Mouse (Mus musculus) gastrocnemius, postnatal 36 days (tissue): ENCODE measurements around the gene Dennd1b. TPM values are rescaled to one million over a fixed set of nuclear protein-coding genes. Genes with fewer than 3 reads are reported as not detected.

Source experiments
- DNase-seq, 2 experiments: peaks; one replicate each; pipeline ENCODE4 v3.0.0; 2022
- intact Hi-C: fragments of 180-260 bp; cut with DNase I; formaldehyde crosslinking; loops from one replicate; pipeline ENCODE4 v1.15.1; 2025
- total RNA-seq, 2 experiments: library from RNA; stranded (reverse); gene quantifications; 2 replicates each; pipeline ENCODE4 v1.2.3; 2021

Dennd1b gene
- total RNA-seq, 2 experiments from 2014 or later: 18.5 to 20.1 TPM

DNA sequence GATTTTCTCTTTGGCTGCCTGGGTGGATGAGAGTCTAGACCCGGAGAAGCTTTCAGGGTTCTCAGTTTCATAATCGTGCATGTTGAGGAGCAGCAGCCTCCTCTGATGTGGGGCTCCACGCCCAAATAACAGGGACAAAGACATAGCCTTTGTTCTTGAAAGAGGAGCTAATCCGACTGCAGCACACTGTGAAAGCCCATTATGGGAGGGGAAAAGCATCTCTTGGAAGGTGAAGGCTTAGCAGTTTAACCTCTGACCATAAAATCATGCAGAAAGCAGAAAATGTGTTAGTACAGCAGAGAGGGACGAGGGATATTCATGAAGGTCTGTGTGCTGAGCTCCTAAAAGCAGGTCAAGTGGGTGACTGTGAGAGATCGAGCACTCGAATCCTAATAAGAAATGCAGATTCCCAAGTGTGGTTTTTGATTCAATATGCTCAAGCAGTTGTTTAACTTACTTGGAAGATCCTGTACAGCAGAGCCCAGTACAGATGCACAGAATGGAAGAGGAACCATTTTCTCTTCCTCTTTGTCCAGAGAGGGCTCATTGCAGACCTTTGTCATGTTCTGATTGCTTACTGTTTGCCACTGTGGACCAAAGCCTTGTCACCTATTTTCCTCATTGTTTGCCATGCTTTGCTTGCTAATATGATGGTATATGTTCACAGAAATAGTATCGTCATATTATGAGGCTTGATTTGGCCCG is 37.6 kb downstream of the Dennd1b start:
- no peak for DNase-seq
- intact Hi-C loops: no loop called here

DNA sequence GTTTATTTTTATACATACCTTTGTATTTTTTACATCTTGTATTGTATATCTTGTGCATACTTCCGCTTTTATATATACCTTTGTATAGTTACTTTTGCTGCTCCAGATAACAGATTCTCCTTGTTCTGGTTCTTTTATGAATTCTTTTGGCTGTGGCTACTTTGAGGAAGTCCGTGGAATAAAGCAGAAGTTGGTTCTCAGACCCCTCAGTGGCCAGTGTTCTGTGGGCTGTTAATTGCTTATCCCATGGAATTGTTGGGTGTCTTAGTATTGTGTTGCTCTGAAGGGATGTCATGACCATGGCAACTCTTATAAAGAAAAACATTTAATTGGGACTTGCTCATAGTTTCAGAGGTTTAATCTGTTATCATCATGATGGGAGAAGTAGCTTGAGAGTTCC is 40.3 kb downstream of the Dennd1b start:
- intact Hi-C loops: no loop called here
- DNase-seq: no peak

DNA sequence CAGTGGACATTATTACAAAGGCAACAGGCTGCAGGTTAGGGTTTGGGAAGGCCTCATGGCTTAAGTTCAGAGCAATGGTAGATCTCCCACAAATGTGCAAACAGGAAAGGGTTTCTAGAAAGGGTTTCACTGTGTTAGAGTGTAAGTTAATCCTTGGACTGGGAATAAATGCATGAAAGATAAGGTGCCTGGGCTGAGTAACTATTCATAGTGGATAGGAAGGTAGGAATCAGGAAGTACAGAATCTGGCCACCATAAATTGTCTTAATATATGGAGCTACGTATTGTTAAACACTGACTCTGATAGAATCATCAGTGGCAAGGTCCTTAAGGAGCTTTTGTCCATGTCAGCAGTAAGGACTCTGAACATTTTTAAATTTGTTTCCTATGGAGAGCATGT is 42.8 kb downstream of the Dennd1b start:
- intact Hi-C loops: no loop called here
- DNase-seq: no peak

DNA sequence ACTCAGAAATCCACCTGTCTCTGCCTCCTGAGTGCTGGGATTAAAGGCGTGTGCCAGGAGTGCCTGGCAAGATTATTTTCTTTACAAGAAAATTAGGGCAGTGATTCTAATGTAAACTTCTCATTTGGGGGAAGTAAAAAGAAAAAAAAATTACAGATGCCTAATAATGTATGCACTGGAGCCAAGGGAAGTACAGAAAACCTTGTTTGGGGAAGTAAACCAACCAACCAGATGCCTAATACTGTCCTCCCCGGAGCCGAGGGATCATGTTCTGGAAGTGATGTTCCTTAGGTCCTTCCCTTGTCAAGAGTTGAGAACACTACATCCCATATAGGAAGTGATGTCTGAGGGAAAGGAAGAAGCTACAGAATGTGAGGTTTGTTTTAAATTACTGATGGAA is 44.2 kb downstream of the Dennd1b start:
- DNase-seq: no peak
- intact Hi-C loops: no loop called here

DNA sequence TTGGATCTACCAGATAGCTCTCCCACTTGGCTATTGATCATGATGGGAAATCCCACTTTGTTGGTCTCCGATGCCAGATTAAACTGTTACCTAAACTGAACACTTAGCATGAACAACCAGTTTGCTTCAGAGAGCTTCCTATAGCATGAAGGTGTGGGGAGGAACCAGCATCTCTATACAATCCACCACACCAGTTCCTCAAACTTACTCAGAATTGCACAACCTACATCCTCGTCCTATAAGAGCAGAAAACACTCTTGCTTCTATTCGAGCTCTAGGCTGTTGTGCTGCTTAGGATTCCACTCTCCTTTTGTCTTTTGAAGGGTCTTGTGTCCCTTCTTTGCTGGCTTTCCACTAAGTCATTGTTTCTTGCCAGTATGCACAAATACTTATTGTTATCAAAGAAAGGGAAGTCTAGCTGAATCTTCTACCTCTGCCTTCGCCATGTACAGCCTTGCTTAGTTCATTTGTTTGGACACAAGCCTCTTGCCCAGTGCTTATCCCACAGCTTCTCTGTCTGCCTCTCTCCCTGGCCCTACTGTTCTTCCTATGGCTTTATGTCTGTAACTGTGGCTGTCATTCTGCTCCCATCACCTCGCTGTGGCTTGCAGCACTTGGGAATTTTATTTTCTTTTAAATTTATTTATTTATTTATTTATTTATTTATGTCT is 52.0 kb downstream of the Dennd1b start:
- no peak for DNase-seq
- intact Hi-C loops: no loop called here

DNA sequence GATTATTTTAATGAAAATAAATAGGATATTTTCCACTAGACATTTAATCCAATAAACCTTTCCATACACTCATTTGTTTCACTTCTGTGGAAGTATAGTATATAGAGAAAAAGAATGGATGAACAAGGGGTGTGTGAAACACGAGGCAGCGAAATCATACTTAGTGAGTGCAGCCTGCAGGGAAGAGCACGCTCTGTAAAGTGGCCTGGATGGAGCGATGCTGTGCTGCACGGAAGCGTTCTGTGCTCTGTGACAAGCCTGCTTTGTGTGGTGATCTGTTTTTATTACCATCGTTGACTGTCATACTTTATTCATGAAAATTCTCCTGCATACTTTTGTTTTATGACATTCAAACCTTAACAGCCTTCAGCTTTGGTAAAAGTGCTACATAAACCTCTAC is 58.1 kb downstream of the Dennd1b start:
- DNase-seq: no peak
- intact Hi-C loops: no loop called here

DNA sequence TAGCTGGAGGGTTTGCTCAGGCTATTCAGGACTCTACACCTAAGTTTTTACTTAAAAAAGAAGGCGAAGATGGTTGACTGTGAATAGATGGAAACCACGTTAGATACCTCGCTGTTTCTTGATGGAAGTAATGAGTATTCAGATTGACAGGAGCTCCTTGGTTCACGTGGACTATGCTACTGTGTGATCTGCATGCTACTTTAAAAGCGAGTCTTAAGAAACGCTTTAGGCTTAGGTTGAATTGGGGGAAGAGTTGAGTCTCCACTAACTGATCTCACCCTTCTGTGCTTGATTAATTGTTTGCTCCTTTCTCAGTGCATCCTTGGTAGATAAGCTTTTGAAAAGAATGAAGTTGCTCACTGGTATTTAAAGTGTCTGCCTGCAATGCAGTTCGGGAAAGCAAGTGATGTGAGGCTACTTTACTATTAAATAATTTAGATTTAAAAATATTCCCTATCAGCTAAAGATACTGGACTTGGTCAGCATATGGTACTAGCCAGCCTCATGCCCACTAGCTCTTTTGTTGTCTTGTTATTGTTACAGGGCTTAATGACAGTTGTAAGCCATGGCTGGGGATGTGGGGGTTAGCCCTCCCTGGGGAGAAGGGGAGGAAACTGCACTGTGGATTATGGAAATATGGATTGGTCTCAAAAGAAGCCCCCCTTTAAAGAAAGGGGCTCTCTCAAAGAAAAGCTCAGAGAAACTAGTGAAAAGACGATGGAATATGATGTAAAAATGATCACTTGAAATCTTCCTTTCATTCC is 62.8 kb downstream of the Dennd1b start:
- intact Hi-C loops: no loop called here
- no peak for DNase-seq

DNA sequence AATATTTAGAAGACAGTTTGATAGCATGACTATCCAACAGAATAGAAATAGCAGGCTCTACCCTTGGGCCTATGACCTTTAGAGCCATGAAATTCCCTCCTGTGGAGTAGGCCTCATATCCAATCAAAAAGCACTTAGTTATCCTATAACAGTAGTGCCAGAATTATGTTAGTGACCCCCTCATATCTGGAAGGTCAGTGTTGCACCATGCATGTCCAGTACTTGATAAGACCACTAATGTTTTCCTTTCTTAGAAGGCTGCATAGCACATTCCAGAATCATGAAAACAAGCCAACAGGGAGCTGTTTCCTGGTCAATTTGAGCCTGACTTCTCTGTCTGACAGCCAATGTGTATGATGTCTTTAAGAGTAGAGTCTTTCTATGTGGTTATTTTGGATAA is 66.3 kb downstream of the Dennd1b start:
- DNase-seq: no peak
- intact Hi-C loops: no loop called here

DNA sequence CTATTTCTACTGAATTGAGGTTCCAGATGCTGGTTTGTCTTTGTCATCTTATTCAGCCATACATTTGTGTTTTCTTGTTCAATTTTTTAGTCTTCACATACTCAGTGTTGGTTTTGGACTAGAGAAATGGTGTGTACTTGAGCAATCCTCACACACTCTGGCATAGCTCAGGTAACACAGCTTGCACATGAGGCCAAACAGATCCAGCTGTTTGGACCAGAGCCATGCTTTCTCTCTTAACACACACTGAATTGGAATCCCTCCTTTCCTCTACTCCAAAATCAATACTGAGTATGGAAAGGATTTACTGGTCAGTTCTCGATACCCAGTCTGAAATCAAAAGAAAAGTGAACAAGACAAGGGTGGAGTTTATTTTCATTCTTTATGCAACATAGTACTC is 69.2 kb downstream of the Dennd1b start:
- intact Hi-C loops: loop anchor here (10.0 kb wide), 1 partner anchor 68 kb away; the partner anchor contains the start of gene Dennd1b
- no peak for DNase-seq

DNA sequence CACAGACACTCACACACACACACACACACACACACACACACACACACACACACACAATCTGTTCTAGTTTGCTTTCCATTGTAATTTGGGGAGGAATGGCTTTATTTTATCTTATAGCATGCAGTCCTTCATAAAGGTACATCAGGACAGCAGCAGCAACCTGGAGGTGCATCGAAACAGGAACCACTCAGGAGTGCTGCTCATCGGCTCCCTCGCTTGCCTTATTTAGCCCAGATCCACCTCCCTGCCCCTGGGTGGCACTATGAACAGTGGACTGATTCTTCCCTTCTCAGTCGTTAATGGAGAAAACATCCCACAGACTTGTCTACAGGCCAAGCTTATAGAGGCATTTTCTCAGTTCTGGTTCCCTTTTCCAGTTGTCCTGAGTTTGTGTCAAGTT is 71.9 kb downstream of the Dennd1b start:
- DNase-seq: no peak
- intact Hi-C loops: loop anchor here (10.0 kb wide), 1 partner anchor 70 kb away; the partner anchor contains the start of gene Dennd1b

DNA sequence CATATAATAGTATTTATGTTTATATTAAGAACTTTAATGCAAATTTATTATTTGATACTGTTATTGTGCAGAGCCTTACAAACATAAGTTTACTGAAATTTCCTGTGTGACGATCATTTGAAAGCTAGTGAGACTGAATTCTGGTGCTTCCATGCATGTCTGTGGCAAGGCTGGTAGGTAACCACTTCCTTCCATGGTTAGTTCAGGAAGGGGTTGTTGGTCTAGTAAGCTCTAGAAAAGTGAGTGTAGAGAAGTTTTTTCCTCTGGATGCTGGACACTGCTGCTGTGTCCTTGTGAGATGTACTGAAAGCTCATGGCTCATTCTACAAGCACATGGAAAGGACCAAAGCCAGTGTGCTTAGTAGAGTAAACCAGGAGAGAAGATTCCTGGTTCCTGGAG is 73.1 kb downstream of the Dennd1b start:
- intact Hi-C loops: loop anchor here (10.0 kb wide), 1 partner anchor 72 kb away; the partner anchor contains the start of gene Dennd1b
- no peak for DNase-seq

DNA sequence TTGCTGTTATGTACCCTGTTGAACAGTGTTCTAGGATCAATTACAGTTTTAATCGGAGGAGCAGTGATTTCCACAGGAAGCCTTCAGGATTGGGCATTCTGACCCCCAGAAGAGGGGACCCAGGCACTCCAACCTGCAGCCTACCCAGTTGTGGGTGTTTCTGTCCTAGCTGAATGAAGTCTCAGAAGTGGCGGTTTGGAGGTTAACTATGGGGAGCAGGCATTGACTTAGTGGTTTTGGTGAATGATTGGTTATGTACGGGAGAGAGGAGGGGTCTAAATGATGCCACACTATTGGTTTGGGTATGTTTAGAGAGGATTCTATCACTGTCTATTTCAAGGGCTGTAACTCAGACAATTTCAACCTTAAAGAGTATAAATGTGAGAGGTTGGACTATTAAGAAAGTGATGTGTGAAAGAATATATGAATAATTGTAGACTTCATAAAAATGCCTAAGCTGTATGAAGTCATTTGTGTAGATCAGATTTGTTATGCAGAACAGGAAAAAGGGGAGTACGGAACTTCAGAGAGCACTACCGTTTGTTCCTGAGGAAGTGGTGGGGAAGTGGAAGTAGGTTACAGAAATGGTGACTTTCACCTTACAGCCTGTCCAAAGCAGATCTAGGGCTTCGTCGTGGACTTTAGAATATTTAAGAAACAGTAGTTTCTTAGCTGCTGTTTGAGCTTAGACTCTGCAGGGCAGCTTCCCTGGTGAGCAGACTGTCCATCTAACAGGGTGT is 73.7 kb downstream of the Dennd1b start:
- DNase-seq: no peak

DNA sequence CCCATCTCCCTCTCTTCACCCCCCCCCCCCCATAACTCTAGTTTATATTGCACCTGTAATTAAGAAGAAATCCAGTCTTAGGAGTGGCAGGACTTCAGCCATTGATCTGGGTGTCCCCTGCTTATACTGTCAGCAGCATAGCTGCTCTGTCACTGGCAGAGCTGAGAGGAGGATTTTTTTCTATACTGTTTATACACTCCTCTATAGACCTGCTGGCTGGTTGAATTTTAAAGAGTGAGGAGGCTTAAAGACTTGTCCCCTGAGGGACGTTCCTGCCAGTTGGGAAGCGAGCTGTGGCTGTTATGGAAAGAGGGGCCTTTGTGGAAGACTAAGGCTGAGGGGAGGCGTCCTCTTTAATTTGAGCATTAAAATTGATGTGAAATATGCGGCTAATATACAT is 74.8 kb downstream of the Dennd1b start:
- DNase-seq: no peak
- intact Hi-C loops: loop anchor here (10.0 kb wide), 1 partner anchor 73 kb away; the partner anchor contains the start of gene Dennd1b

More for the DNA sequence above, 73.7 kb downstream of the Dennd1b start:
- intact Hi-C loops: loop anchor here (10.0 kb wide), 1 partner anchor 72 kb away; the partner anchor contains the start of gene Dennd1b

DNA sequence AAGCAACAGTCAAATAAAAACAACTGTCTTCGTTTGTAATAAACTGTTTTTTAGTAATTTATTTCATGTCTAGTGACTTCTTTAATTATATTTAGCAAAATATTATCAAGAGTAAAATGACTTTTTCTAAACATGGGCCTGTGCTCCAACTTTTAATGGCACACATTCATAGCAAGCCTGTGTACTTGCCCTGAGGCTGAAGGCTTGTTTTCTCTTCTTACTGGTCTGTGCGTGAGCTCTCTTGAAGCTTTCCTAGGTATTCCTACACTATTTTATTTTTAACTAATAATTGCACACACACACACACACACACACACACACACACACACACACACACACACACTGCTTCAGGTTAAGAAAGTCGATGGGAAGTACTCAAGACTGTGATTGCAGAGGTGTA is 75.4 kb downstream of the Dennd1b start:
- intact Hi-C loops: loop anchor here (10.0 kb wide), 1 partner anchor 74 kb away; the partner anchor contains the start of gene Dennd1b
- DNase-seq: no peak

DNA sequence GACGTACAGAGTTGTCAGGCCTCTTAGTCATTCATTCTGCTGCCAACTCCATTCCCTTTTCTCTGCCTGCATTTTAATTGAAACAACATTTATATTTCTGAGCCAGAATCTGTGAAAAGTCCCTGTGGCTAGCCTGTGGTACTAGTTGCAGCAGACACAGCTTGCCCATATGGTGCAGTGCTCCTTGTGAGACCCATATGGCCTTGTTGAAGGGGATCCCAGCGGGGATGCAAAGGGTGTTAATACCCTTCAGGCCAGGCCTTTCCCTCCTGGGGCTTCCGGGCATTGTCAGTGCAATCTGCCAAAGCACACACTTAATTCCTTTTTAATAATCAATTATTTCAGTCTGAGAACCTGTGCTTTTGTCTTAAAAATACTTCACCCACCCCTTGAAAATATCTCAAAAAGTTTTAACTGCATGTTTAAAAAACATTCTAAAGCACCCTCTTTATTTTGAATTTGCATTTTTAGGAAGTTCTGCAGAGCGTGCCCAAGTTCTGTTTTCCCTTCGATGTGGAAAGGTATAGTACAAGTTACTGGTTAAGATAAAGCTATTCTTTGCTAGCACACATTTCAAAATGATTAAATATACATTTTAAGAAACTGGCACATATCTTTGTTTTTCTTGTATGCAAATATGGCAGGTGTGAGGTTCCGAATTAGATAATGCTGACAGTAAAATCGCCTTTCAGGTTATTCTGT is 76.4 kb downstream of the Dennd1b start:
- intact Hi-C loops: loop anchor here (10.0 kb wide), 1 partner anchor 75 kb away; the partner anchor contains the start of gene Dennd1b
- no peak for DNase-seq

DNA sequence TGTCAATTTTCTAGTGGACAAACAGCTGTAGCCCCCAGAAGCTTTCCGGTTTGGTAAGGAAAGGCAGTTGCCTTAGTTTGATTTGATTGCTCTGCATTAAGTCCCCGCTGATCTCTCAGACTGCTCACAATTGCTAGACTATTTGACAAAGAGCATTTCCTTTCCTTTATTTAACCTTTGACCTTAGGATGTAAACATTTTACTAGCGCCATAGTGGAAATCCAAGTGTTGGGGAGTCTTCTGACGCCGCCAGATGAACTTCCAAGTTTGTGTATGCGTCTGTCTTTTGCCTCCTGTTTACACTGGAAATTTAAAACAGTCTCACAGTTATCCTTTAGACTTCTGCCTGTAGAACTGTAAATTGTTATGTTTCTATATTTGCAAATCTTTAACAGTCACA is 85.8 kb downstream of the Dennd1b start:
- no peak for DNase-seq

DNA sequence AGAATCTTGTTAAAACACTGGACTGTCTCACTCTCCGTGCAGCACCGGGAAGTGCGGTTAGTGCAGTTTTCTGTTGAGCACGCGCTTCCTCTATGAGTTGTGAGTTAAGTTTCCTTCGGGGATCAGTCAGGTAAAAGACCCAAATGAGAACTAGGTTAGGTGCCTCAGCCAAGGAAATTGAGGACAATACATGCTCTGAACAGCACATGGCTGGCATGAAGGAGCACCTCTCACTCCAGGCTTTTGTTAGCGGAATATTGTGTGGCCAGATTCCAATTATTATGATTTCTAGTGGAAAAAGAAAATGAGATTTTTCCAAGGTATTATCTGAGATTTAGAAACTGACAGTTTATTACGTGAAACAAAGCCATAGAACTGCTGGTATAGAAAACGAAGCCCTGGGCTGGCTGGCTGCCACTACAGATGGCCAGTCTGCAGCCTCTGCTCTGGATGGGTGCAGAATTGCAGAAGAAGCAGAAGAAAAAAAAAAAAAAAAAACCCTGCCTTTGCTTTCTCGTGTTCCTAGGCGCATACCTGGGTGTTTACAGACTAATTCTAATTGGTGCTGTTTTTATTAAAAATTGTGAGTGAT is 86.7 kb downstream of the Dennd1b start:
- intact Hi-C loops: no loop called here
- DNase-seq: no peak

More for the DNA sequence above, 85.8 kb downstream of the Dennd1b start:
- intact Hi-C loops: no loop called here

DNA sequence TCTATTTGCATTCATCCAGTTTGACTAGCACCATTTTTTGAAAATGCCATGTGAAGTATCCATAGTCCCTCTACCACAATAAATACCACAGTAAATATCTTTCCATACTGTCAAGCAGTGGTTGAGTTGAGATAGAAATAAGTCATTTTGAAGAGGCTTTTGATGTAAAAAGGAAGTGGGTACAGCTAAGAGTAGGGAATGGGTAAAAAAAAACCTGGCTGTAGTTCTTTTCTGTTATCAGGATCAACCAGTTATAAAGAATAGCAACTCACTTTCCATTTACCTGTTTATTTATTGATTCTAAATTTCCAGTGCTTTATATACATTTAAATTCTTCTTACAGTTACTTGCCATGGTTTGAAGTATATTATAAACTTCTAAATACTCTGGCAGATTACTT is 89.8 kb downstream of the Dennd1b start:
- DNase-seq: no peak
- intact Hi-C loops: no loop called here

DNA sequence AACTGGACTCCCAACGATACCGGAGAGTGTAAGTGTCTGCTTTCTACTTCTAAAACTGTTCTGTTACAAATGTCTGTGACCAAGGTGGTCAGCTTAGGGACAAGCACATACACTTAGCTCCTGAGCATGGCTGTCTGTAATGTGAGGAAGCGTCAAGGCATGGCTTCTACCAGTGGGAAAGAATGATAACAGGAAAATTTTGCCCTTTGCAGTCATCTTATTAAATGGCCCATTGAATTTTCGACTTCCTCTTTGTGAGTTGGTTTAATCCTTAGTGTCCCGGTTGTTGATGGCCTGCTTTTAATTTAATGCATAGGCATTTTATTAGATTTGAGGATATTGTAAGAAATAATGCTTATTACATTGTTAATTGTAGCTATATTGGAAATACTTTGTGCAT is 97.1 kb downstream of the Dennd1b start:
- intact Hi-C loops: no loop called here
- no peak for DNase-seq
